Mouse (Mus musculus) stomach, embryonic 16.5 days (tissue): ENCODE data around the gene Adgre4. TPM values are rescaled to one million over a fixed set of nuclear protein-coding genes. Genes with fewer than 3 reads are reported as not detected.
"Not testable (repeated sequence)": the region's sequence is repeated elsewhere in the genome, so short reads cannot be mapped to it uniquely, and the experiment has no call there.

Source experiments
- ATAC-seq: fragments of 200-750 bp; cut with Nextera tagmentation; 2 replicates; pipeline ENCODE4 v1.8.0; 2017; ENCODE audit warnings: moderate number of reproducible peaks, moderate TSS enrichment; ENCODE audit not compliant: insufficient read depth, low FRiP score
- H3K27ac ChIP-seq: fragments of 300-500 bp; sonication (generic); 2 replicates; pipeline ENCODE4 v1.5.1; 2014; ENCODE audit warnings: low read length
- H3K27me3 ChIP-seq: fragments of 300-500 bp; sonication (generic); 2 replicates; pipeline ENCODE4 v1.6.1; 2014; ENCODE audit warnings: low read length, control low read depth, mixed read lengths; ENCODE audit not compliant: control insufficient read depth, insufficient read depth
- H3K36me3 ChIP-seq: fragments of 300-500 bp; sonication (generic); 2 replicates; pipeline ENCODE4 v1.6.1; 2014; ENCODE audit warnings: low read length; ENCODE audit not compliant: control insufficient read depth, insufficient read depth
- H3K4me1 ChIP-seq: fragments of 300-500 bp; sonication (generic); 2 replicates; pipeline ENCODE4 v1.6.1; 2014; ENCODE audit warnings: low read length, control low read depth, mixed read lengths; ENCODE audit not compliant: control insufficient read depth, insufficient read depth
- H3K4me2 ChIP-seq: fragments of 300-500 bp; sonication (generic); 2 replicates; pipeline ENCODE4 v1.6.1; 2014; ENCODE audit warnings: low read depth, low read length, mixed read lengths
- H3K4me3 ChIP-seq: fragments of 300-500 bp; sonication (generic); replicated peaks from 2 replicates; pipeline ENCODE4 v1.5.1; 2014; ENCODE audit warnings: mild to moderate bottlenecking, low read length
- H3K9ac ChIP-seq: fragments of 300-500 bp; sonication (generic); 2 replicates; pipeline ENCODE4 v1.6.1; 2014; ENCODE audit warnings: low read length
- H3K9me3 ChIP-seq: fragments of 300-500 bp; sonication (generic); replicated peaks from 2 replicates; pipeline ENCODE4 v1.6.1; 2016; ENCODE audit warnings: low read length, control low read depth; ENCODE audit not compliant: control insufficient read depth
- WGBS: fragments of 180-500 bp; shearing (Covaris S2); extraction: QIAGEN DNeasy Blood & Tissue Kit; methylation state at CpG from one replicate; pipeline ENCODE4 v1.1.7; 2014; 5-methylcytosine and 5-hydroxymethylcytosine counted together
- polyA plus RNA-seq: library from polyadenylated mRNA; unstranded; fragments of >200 nt; fragmentation: Nextera tagmentation; extraction: Ambion mirVana; gene quantifications from 2 replicates; pipeline ENCODE4 v1.2.1, GENCODE M21; 2015

Adgre4 gene
- polyA plus RNA-seq, 1 experiment from 2014 or later, result 1.7 TPM

GRCm38 (mm10) chr17:55892406-55892955, 142.7 kb downstream of the Adgre4 start:
- ATAC-seq, H3K9me3 ChIP-seq, H3K27me3 ChIP-seq, H3K4me1 ChIP-seq: not testable (repeated sequence)
- peak overlapping the region; percentile 55 for H3K4me3 ChIP-seq
- peak overlapping the region; percentile 41 for H3K27ac ChIP-seq
- H3K4me2 ChIP-seq, result peak overlapping the region; percentile 59
- WGBS, result 7% methylated on average over 6 of the region's 8 CpGs
- peak overlapping the region; percentile 54; the same call in 1 of the 2 replicates for H3K9ac ChIP-seq
- peaks cover 13% of the 10 kb centered on the region; the same call in 1 of the 2 replicates for H3K36me3 ChIP-seq

- Histone ChIP-seq H3K9me3 (peaks cover 3% of the 10 kb centered on the region; the same call in 1 of the 2 replicates), H3K4me3 (no peak overlapping the region), H3K4me2 (no peak overlapping the region), H3K27ac (peak overlapping the region; percentile 70; the same call in 1 of the 2 replicates), H3K36me3 (peaks cover 8% of the 10 kb centered on the region), H3K4me1 (no peaks in the 10 kb centered on the region), H3K9ac (no peak overlapping the region), H3K27me3 (no peaks in the 10 kb centered on the region)
- ATAC-seq, result no peak
- WGBS, result 45% methylated on average over 2 of the region's 2 CpGs
Observed at GRCm38 (mm10) chr17:55903087-55903486, 153.3 kb downstream of the Adgre4 start.

Other genes starting within 250 kb of the Adgre4 start
- gene Vmn2r118, start 124.8 kb upstream of the Adgre4 start, polyA plus RNA-seq, result not detected in 2 replicates
- 7.4 TPM in 2 replicates for gene Pot1b, start 37.4 kb upstream of the Adgre4 start, polyA plus RNA-seq
- gene Zfp119a, start 128.9 kb downstream of the Adgre4 start, polyA plus RNA-seq, result 9.0 and 10.7 TPM in 2 replicates
- gene Zfp959, start 142.1 kb downstream of the Adgre4 start, polyA plus RNA-seq, result 12.6 and 13.2 TPM in 2 replicates
- gene Zfp119b, start 199.5 kb downstream of the Adgre4 start, polyA plus RNA-seq, result 6.0 and 6.2 TPM in 2 replicates
- gene Ebi3, start 202.7 kb downstream of the Adgre4 start, polyA plus RNA-seq, result 4.0 and 4.7 TPM in 2 replicates
- gene Yju2, start 209.1 kb downstream of the Adgre4 start, polyA plus RNA-seq, result 21.6 and 24.3 TPM in 2 replicates
- gene Shd, start 220.5 kb downstream of the Adgre4 start, polyA plus RNA-seq, result 8.1 and 8.6 TPM in 2 replicates
- gene Fsd1, start 236.5 kb downstream of the Adgre4 start, polyA plus RNA-seq, result 9.9 and 13.9 TPM in 2 replicates